In genomic region chr6:61767151-61767550, GRCm38 (mm10) we compare ENCODE assay signal across 9 mouse cellular contexts.
"Had no signal": no experiment of that assay in that cellular context is flagged by ENCODE, and none has a peak within 500 bp of the region (broad histone marks: within the 10 kb centered on the region; RNA-seq: fewer than 3 reads in every experiment).

No protein-coding gene starts in this region.

- DNase-seq: kidney, adult 18-20 months; kidney, postnatal 10 days; kidney, postnatal 4 days; lung, adult 2 months; lung, postnatal 36 days; midbrain, embryonic 14.5 days; thymus, postnatal 4 days had no signal

- ATAC-seq: intestine, embryonic 15.5 days; lung, postnatal 0 days had no signal
